Mouse (Mus musculus) heart, adult 2 months (tissue): ENCODE data around the gene Wasf1. TPM values are rescaled to one million over a fixed set of nuclear protein-coding genes. Genes with fewer than 3 reads are reported as not detected.

Experiments used
- DNase-seq, 2 experiments: peaks; one replicate each; pipeline ENCODE4 v3.0.0; 2021
- H3K27ac ChIP-seq: fragments of 200-600 bp; 2 replicates; pipeline ENCODE4 v1.8.1; 2022
- H3K27me3 ChIP-seq: fragments of 200-500 bp; 2 replicates; pipeline ENCODE4 v1.6.1; 2012; ENCODE audit warnings: mild to moderate bottlenecking, low read length, inconsistent platforms, mixed read lengths; ENCODE audit not compliant: control insufficient read depth, insufficient read depth
- H3K36me3 ChIP-seq: fragments of 200-500 bp; 2 replicates; pipeline ENCODE4 v1.6.1; 2012; ENCODE audit warnings: low read length, inconsistent platforms; ENCODE audit not compliant: control insufficient read depth, insufficient read depth
- H3K4me1 ChIP-seq: fragments of 200-500 bp; 2 replicates; pipeline ENCODE4 v1.6.1; 2011; ENCODE audit warnings: low read length; ENCODE audit not compliant: control insufficient read depth, insufficient read depth
- H3K4me3 ChIP-seq: fragments of 200-600 bp; 2 replicates; pipeline ENCODE4 v1.8.1; 2022
- H3K79me2 ChIP-seq: fragments of 200-500 bp; replicated peaks from 2 replicates; pipeline ENCODE4 v1.6.1; 2012; ENCODE audit warnings: mild to moderate bottlenecking, inconsistent platforms, low read length, moderate library complexity, mixed read lengths; ENCODE audit not compliant: control insufficient read depth, insufficient read depth
- H3K9ac ChIP-seq: fragments of 200-500 bp; 2 replicates; pipeline ENCODE4 v1.6.1; 2012; ENCODE audit warnings: low read depth, mild to moderate bottlenecking, control low read depth, inconsistent platforms, low read length, mixed read lengths
- CTCF ChIP-seq: fragments of 200-600 bp; IDR thresholded peaks from 2 replicates; pipeline ENCODE4 v1.8.1; 2022; ENCODE audit warnings: antibody characterized with exemption, mild to moderate bottlenecking, moderate library complexity
- EP300 ChIP-seq: fragments of 200-500 bp; IDR thresholded peaks from 2 replicates; pipeline ENCODE4 v1.6.1; 2011; ENCODE audit warnings: low read depth, low read length, control low read depth; ENCODE audit not compliant: insufficient read depth
- POLR2A ChIP-seq: fragments of 200-500 bp; IDR thresholded peaks from 2 replicates; pipeline ENCODE4 v1.6.1; 2011; ENCODE audit warnings: mild to moderate bottlenecking, low read depth, low read length, control low read depth; ENCODE audit not compliant: insufficient read depth
- WGBS: fragments of 180-500 bp; shearing (Covaris S2); methylation state at CpG from one replicate; pipeline ENCODE4 v1.1.7; 2018; 5-methylcytosine and 5-hydroxymethylcytosine counted together
- intact Hi-C: fragments of 180-260 bp; cut with DNase I; formaldehyde crosslinking; loops from one replicate; pipeline ENCODE4 v1.15.1; 2025
- long read RNA-seq: library from polyadenylated mRNA; stranded (forward); transcript quantifications from one replicate; pipeline ENCODE4 v2.0.0, GENCODE M21; 2021
- polyA plus RNA-seq: library from polyadenylated mRNA; depleted of rRNA; stranded (reverse); fragments of >200 nt; gene quantifications from 2 replicates; pipeline ENCODE4 v1.2.3, GENCODE M21; 2012; rRNA removed
- total RNA-seq, 2 experiments: library from RNA; stranded (reverse); gene quantifications; 2 replicates each; pipeline ENCODE4 v1.2.3; 2021

Gene Wasf1
- total RNA-seq = under 1 TPM; 0.43 to 0.63 TPM
- 0.47 and 0.53 TPM in 2 replicates for polyA plus RNA-seq
- long read RNA-seq, partial matches to known transcripts = 0 of 1 reads
- long read RNA-seq, other reads (novel, unspliced or antisense) = 1 of 1 reads

- under 1% methylated on average over 44 of the region's 44 CpGs for WGBS
Observed at GRCm38 (mm10) chr10:40882831-40883643, at the start of gene Wasf1, which contains the start of gene Cdc40. Wasf1 (plus strand) TSS chr10:40883475. Cdc40 (minus strand) TSS chr10:40883311.

GRCm38 (mm10) chr10:40840086-40840485 is 43.2 kb upstream of the Wasf1 start:
- peaks cover 2% of the 10 kb centered on the region for H3K4me1 ChIP-seq
- no peak overlapping the region for H3K4me3 ChIP-seq
- 36% methylated on average over 5 of the region's 5 CpGs for WGBS
- no peak overlapping the region for H3K27ac ChIP-seq
- intact Hi-C loops = no loop called here
- H3K36me3 ChIP-seq = peaks cover 3% of the 10 kb centered on the region; the same call in 1 of the 2 replicates
- TF ChIP-seq EP300 (no peak), POLR2A (no peak), CTCF (no peak)
- no peak overlapping the region for H3K9ac ChIP-seq
- no peaks in the 10 kb centered on the region for H3K79me2 ChIP-seq
- DNase-seq = peak; percentile 26 to 41
- no peaks in the 10 kb centered on the region for H3K27me3 ChIP-seq

More at GRCm38 (mm10) chr10:40882831-40883643, at the start of gene Wasf1, which contains the start of gene Cdc40:
- peaks cover 5% of the 10 kb centered on the region for H3K4me1 ChIP-seq
- peak within 1 kb of the TSS; percentile 93 for H3K4me3 ChIP-seq
- peak; percentile 93 to 95 for DNase-seq
- peaks cover 9% of the 10 kb centered on the region; the same call in 1 of the 2 replicates for H3K36me3 ChIP-seq
- H3K79me2 ChIP-seq = peaks cover 4% of the 10 kb centered on the region
- peak within 1 kb of the TSS; percentile 78 for H3K27ac ChIP-seq
- peaks cover 2% of the 10 kb centered on the region; the same call in 1 of the 2 replicates for H3K27me3 ChIP-seq
- TF ChIP-seq CTCF (no peak), EP300 (0 out of 2 replicates have a peak, but pooled peaks have one; percentile 36), POLR2A (peak; percentile 87)
- peak within 1 kb of the TSS; percentile 97 for H3K9ac ChIP-seq
- intact Hi-C loops = loop anchor here (2.0 to 10.0 kb wide), 2 partner anchors 34 to 198 kb away; partner anchors contain the start of gene Mettl24

GRCm38 (mm10) chr10:40843841-40844240 is 39.4 kb upstream of the Wasf1 start:
- WGBS = 76% methylated on average over 5 of the region's 5 CpGs
- no peak for TF ChIP-seq CTCF
- TF ChIP-seq EP300 = no peak
- TF ChIP-seq POLR2A = no peak
- H3K9ac ChIP-seq = no peak overlapping the region
- H3K4me3 ChIP-seq = no peak overlapping the region
- no peak for DNase-seq
- no peaks in the 10 kb centered on the region for H3K27me3 ChIP-seq
- H3K79me2 ChIP-seq = no peaks in the 10 kb centered on the region
- H3K36me3 ChIP-seq = peaks cover 3% of the 10 kb centered on the region; the same call in 1 of the 2 replicates
- H3K4me1 ChIP-seq = peaks cover 2% of the 10 kb centered on the region
- intact Hi-C loops = no loop called here
- H3K27ac ChIP-seq = no peak overlapping the region

- WGBS = 59% methylated on average over 10 of the region's 10 CpGs
- no peak for DNase-seq
- no peak overlapping the region for H3K4me3 ChIP-seq
- no peak overlapping the region for H3K27ac ChIP-seq
- intact Hi-C loops = no loop called here
- no peaks in the 10 kb centered on the region for H3K27me3 ChIP-seq
- peaks cover 2% of the 10 kb centered on the region for H3K4me1 ChIP-seq
- no peaks in the 10 kb centered on the region for H3K79me2 ChIP-seq
- TF ChIP-seq POLR2A = no peak
- TF ChIP-seq EP300 = no peak
- no peak for TF ChIP-seq CTCF
- H3K36me3 ChIP-seq = peaks cover 3% of the 10 kb centered on the region; the same call in 1 of the 2 replicates
- 0 out of 2 replicates have a peak overlapping the region, but pooled peaks have one; percentile 32 for H3K9ac ChIP-seq
Observed at GRCm38 (mm10) chr10:40844546-40844945, 38.7 kb upstream of the Wasf1 start.

- Histone ChIP-seq H3K4me3 (no peak overlapping the region), H3K4me1 (no peaks in the 10 kb centered on the region; the same call in none of the 2 replicates), H3K9ac (no peak overlapping the region), H3K79me2 (no peaks in the 10 kb centered on the region), H3K36me3 (peaks cover 3% of the 10 kb centered on the region; the same call in 1 of the 2 replicates), H3K27me3 (no peaks in the 10 kb centered on the region), H3K27ac (no peak overlapping the region)
- intact Hi-C loops = no loop called here
- 56% methylated on average over 6 of the region's 6 CpGs for WGBS
- TF ChIP-seq EP300 = no peak
- TF ChIP-seq CTCF = no peak
- no peak for TF ChIP-seq POLR2A
- DNase-seq = no peak
Observed at GRCm38 (mm10) chr10:40845626-40846025, 37.6 kb upstream of the Wasf1 start.
